ENCODE assay signal across 8 mouse cellular contexts in the genomic region with DNA sequence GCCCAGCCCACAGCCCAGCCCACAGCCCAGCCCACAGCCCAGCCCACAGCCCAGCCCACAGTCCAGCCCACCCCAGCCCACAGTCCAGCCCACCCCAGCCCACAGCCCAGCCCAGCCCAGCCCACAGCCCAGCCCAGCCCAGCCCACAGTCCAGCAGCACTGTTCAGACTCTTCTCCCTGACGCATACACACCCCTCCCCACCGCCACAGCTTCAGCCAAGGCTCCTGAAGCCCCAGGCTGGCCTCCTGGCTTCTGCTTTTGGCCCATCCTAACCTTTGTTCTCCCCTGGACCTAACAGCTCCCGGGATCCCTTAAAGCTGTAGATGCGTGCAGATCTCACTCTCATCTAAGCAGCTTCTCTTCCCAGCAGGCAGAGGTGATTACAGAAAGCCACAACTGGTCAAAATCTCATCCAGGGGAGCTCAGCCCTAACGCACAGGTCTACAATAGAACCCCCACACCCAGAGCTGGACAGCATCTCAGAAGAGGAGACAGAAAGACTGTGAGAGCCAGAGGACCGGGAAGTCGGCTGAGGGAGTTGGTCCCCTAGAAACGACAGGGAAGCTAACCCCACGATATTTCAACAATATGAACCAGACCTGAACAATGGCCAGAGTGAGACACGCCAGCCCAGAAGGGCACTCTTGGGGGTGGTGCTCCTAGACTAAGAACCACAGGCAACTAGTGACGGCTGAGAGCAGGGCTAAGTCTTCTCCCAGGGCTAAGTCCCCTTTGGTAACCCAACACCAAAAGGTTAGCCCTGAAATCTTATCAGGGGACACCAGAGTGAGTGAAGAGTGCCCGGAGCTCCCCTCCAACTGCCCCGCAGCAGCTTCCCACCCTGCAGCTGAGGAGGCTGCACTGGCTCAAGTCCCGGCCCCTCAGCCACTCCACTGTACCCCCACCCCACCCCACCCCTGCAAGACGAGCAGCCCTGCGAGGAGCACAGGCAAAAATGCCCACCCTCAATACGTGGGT. TPM values are rescaled to one million over a fixed set of nuclear protein-coding genes. Genes with fewer than 3 reads are reported as not detected.
A peak's percentile ranks its signal among the peaks of the same experiment; 100 is the strongest.
DNase-seq lines count a peak whose midpoint lies in the region; ATAC-seq lines count a peak whose summit lies in the region.

No protein-coding gene starts in this region.

- peak; percentile 74 for ATAC-seq in embryonic facial prominence, embryonic 14.5 days (ENCODE audit: low read depth)
- peak; percentile 83 for ATAC-seq in intestine, embryonic 16.5 days
- ATAC-seq in lung, embryonic 16.5 days (ENCODE audit: low read depth), result peak; percentile 85
- peak; percentile 84 for ATAC-seq in stomach, embryonic 14.5 days (ENCODE audit: insufficient number of reproducible peaks, insufficient read depth, low FRiP score, low read depth)

- WGBS in embryonic facial prominence, embryonic 14.5 days, result 14% methylated on average over 17 of the region's 17 CpGs
- 14% methylated on average over 17 of the region's 17 CpGs for WGBS in intestine, embryonic 16.5 days
- WGBS in lung, embryonic 16.5 days, result 10% methylated on average over 16 of the region's 17 CpGs
- 10% methylated on average over 17 of the region's 17 CpGs for WGBS in stomach, embryonic 14.5 days

- H3K27me3 ChIP-seq in embryonic facial prominence, embryonic 14.5 days (replicated peaks; ENCODE audit: control insufficient read depth, insufficient read depth, low read length), result no peaks in the 10 kb centered on the region
- no peaks in the 10 kb centered on the region for H3K27me3 ChIP-seq in intestine, embryonic 16.5 days (replicated peaks; ENCODE audit: control insufficient read depth, insufficient read depth, low read length)
- no peaks in the 10 kb centered on the region for H3K27me3 ChIP-seq in lung, embryonic 16.5 days (ENCODE audit: control insufficient read depth, insufficient read depth, low read depth, low read length)
- no peaks in the 10 kb centered on the region for H3K27me3 ChIP-seq in stomach, embryonic 14.5 days (ENCODE audit: control insufficient read depth, insufficient read depth, low read length)

- H3K9ac ChIP-seq in embryonic facial prominence, embryonic 14.5 days (ENCODE audit: low read depth, low read length), result peak overlapping the region; percentile 14; the same call in 1 of the 2 replicates
- H3K9ac ChIP-seq in intestine, embryonic 16.5 days (ENCODE audit: low read depth, low read length), result peak overlapping the region; percentile 64
- H3K9ac ChIP-seq in lung, embryonic 16.5 days (ENCODE audit: low read length), result peak overlapping the region; percentile 61
- no peak overlapping the region for H3K9ac ChIP-seq in stomach, embryonic 14.5 days (replicated peaks; ENCODE audit: low read depth, low read length)

- peak overlapping the region; percentile 46 for H3K4me2 ChIP-seq in embryonic facial prominence, embryonic 14.5 days (ENCODE audit: low read depth, low read length)
- peak overlapping the region; percentile 55 for H3K4me2 ChIP-seq in intestine, embryonic 16.5 days (ENCODE audit: low read depth, low read length)
- peak overlapping the region; percentile 57 for H3K4me2 ChIP-seq in lung, embryonic 16.5 days (ENCODE audit: low read depth, low read length)
- peak overlapping the region; percentile 44 for H3K4me2 ChIP-seq in stomach, embryonic 14.5 days (replicated peaks; ENCODE audit: low read depth, low read length)

- no peaks in the 10 kb centered on the region for H3K36me3 ChIP-seq in embryonic facial prominence, embryonic 14.5 days (ENCODE audit: control insufficient read depth, insufficient read depth, low read length)
- no peaks in the 10 kb centered on the region for H3K36me3 ChIP-seq in intestine, embryonic 16.5 days (ENCODE audit: control insufficient read depth, insufficient read depth, low read length)
- no peaks in the 10 kb centered on the region; the same call in 1 of the 2 replicates for H3K36me3 ChIP-seq in lung, embryonic 16.5 days (ENCODE audit: control insufficient read depth, insufficient read depth, low read length)
- no peaks in the 10 kb centered on the region for H3K36me3 ChIP-seq in stomach, embryonic 14.5 days (ENCODE audit: control insufficient read depth, insufficient read depth, low read length)

- H3K4me3 ChIP-seq in embryonic facial prominence, embryonic 14.5 days (ENCODE audit: low read depth, low read length), result peak overlapping the region; percentile 16
- H3K4me3 ChIP-seq in intestine, embryonic 16.5 days (ENCODE audit: low read length), result peak overlapping the region; percentile 25
- H3K4me3 ChIP-seq in lung, embryonic 16.5 days (ENCODE audit: low read length), result peak overlapping the region; percentile 29
- no peak overlapping the region for H3K4me3 ChIP-seq in stomach, embryonic 14.5 days (ENCODE audit: low read depth, low read length)

- peak overlapping the region; percentile 30 for H3K27ac ChIP-seq in embryonic facial prominence, embryonic 14.5 days (replicated peaks; ENCODE audit: low read depth, low read length)
- H3K27ac ChIP-seq in intestine, embryonic 16.5 days (ENCODE audit: low read length), result peak overlapping the region; percentile 85
- peak overlapping the region; percentile 77 for H3K27ac ChIP-seq in lung, embryonic 16.5 days (ENCODE audit: low read length)
- no peak overlapping the region for H3K27ac ChIP-seq in stomach, embryonic 14.5 days (ENCODE audit: low read length)

- DNase-seq in cerebellum, postnatal 10 days, result peak; percentile 33 to 46
- DNase-seq in cerebellum, adult 11 months, result no peak
- DNase-seq in embryonic facial prominence, embryonic 14.5 days (ENCODE audit: low spot score), result peak; percentile 87
- DNase-seq in cerebellum, adult 9-10 months, result no peak
- no peak for DNase-seq in frontal cortex, postnatal 36 days (ENCODE audit: low spot score in 2 of 2)

- no peaks in the 10 kb centered on the region for H3K9me3 ChIP-seq in embryonic facial prominence, embryonic 14.5 days (ENCODE audit: control insufficient read depth, low read length)
- no peaks in the 10 kb centered on the region for H3K9me3 ChIP-seq in intestine, embryonic 16.5 days (ENCODE audit: control insufficient read depth, low read length)
- H3K9me3 ChIP-seq in lung, embryonic 16.5 days (ENCODE audit: control insufficient read depth, low read length), result no peaks in the 10 kb centered on the region
- no peaks in the 10 kb centered on the region for H3K9me3 ChIP-seq in stomach, embryonic 14.5 days (ENCODE audit: control insufficient read depth, low read depth, low read length)

- peaks cover 12% of the 10 kb centered on the region for H3K4me1 ChIP-seq in embryonic facial prominence, embryonic 14.5 days (ENCODE audit: control insufficient read depth, insufficient read depth, low read length)
- H3K4me1 ChIP-seq in intestine, embryonic 16.5 days (ENCODE audit: control insufficient read depth, insufficient read depth, low read length), result peaks cover 42% of the 10 kb centered on the region
- peaks cover 16% of the 10 kb centered on the region for H3K4me1 ChIP-seq in lung, embryonic 16.5 days (replicated peaks; ENCODE audit: control insufficient read depth, insufficient read depth, low read length)
- H3K4me1 ChIP-seq in stomach, embryonic 14.5 days (ENCODE audit: control insufficient read depth, insufficient read depth, low read length), result peaks cover 13% of the 10 kb centered on the region

RNA-seq across cellular contexts. Expression of gene Uvrag, which starts 14.7 kb away (rescaled TPM):
- 16.5 and 18.2 TPM in 2 replicates for polyA plus RNA-seq in embryonic facial prominence, embryonic 14.5 days (2014; fragmentation: Nextera tagmentation; extraction: Ambion mirVana)
- polyA plus RNA-seq in intestine, embryonic 16.5 days (2015; fragmentation: Nextera tagmentation; extraction: Ambion mirVana), result 17.4 and 18.3 TPM in 2 replicates
- polyA plus RNA-seq in lung, embryonic 16.5 days (2015; fragmentation: Nextera tagmentation; extraction: Ambion mirVana), result 22.4 and 24.1 TPM in 2 replicates
- polyA plus RNA-seq in stomach, embryonic 14.5 days (2014; fragmentation: Nextera tagmentation; extraction: Ambion mirVana), result 22.0 and 23.9 TPM in 2 replicates

RNA-seq across cellular contexts. Expression of gene Dgat2, which starts 26.9 kb away (rescaled TPM):
- polyA plus RNA-seq in embryonic facial prominence, embryonic 14.5 days (2014; fragmentation: Nextera tagmentation; extraction: Ambion mirVana), result 33.4 and 38.6 TPM in 2 replicates
- 325 and 488 TPM in 2 replicates for polyA plus RNA-seq in intestine, embryonic 16.5 days (2015; fragmentation: Nextera tagmentation; extraction: Ambion mirVana)
- 38.3 and 41.9 TPM in 2 replicates for polyA plus RNA-seq in lung, embryonic 16.5 days (2015; fragmentation: Nextera tagmentation; extraction: Ambion mirVana)
- 20.3 and 22.5 TPM in 2 replicates for polyA plus RNA-seq in stomach, embryonic 14.5 days (2014; fragmentation: Nextera tagmentation; extraction: Ambion mirVana)

Comparison
In these comparisons a context has a peak if more than half of its experiments do, and no peak if none do; other contexts are left out.
1. DNase-seq: peak in cerebellum, postnatal 10 days (2 of 2) and embryonic facial prominence, embryonic 14.5 days (single experiment); none in cerebellum, adult 11 months (single experiment), cerebellum, adult 9-10 months (single experiment) and frontal cortex, postnatal 36 days (0 of 2).
2. Peak in every context shown above with its lines, with median percentiles within 50 percentile points of each other: ATAC-seq and H3K4me2 ChIP-seq.